Mouse (Mus musculus) cortical plate, adult 2 months (tissue): ENCODE data around the gene Zfp677.

Experiments used
- CTCF ChIP-seq: fragments of 200-500 bp; IDR thresholded peaks from 2 replicates; pipeline ENCODE4 v1.5.1; 2011; ENCODE audit warnings: mild to moderate bottlenecking, control low read depth, low read length; ENCODE audit not compliant: insufficient read depth; ENCODE audit errors: extremely low read depth
- POLR2A ChIP-seq: fragments of 200-500 bp; IDR thresholded peaks from 2 replicates; pipeline ENCODE4 v1.6.1; 2011; ENCODE audit warnings: mild to moderate bottlenecking, low read length, control low read depth; ENCODE audit not compliant: insufficient read depth; ENCODE audit errors: extremely low read depth

- TF ChIP-seq POLR2A, result no peak
- no peak for TF ChIP-seq CTCF
These were observed 13.4 kb upstream of the Zfp677 start for GRCm38 (mm10) chr17:21369925-21370719.
